Comparison of ENCODE assay signal across 11 mouse cellular contexts in genomic region chr2:167562101-167562500, GRCm38 (mm10). TPM values are rescaled to one million over a fixed set of nuclear protein-coding genes. Genes with fewer than 3 reads are reported as not detected.
DNase-seq lines count a peak whose midpoint lies in the region; ATAC-seq and TF ChIP-seq lines count a peak whose summit lies in the region.
"Had no signal": no experiment of that assay in that cellular context is flagged by ENCODE, and none has a peak within 500 bp of the region (broad histone marks: within the 10 kb centered on the region; RNA-seq: fewer than 3 reads in every experiment).

No protein-coding gene starts in this region.

- no peak for ATAC-seq in kidney, postnatal 0 days (replicated peaks; ENCODE audit: low FRiP score, low read depth)
- ATAC-seq in limb, embryonic 12.5 days (ENCODE audit: insufficient number of reproducible peaks, insufficient read depth, low FRiP score, low TSS enrichment, low read depth): no peak
- ATAC-seq: midbrain, embryonic 16.5 days had no signal

- no peak overlapping the region for H3K4me2 ChIP-seq in kidney, postnatal 0 days (ENCODE audit: low read length)
- peak overlapping the region; percentile 47 for H3K4me2 ChIP-seq in limb, embryonic 12.5 days

- TF ChIP-seq POLR2A in embryonic fibroblast, embryonic 13.5 days (IDR thresholded peaks at IDR 0.05; ENCODE audit: low read depth, low read length): no peak

- H3K9ac ChIP-seq in kidney, postnatal 0 days (ENCODE audit: low read depth, low read length): no peak overlapping the region
- H3K9ac ChIP-seq in limb, embryonic 12.5 days (replicated peaks): no peak overlapping the region

- no peak for TF ChIP-seq CTCF in kidney, postnatal 0 days (IDR thresholded peaks at IDR 0.05; ENCODE audit: low read depth)
- TF ChIP-seq CTCF in embryonic fibroblast, embryonic 13.5 days (IDR thresholded peaks at IDR 0.05; ENCODE audit: borderline replicate concordance, insufficient read depth, low read length): no peak

- peak overlapping the region; percentile 13; the same call in 1 of the 2 replicates for H3K27ac ChIP-seq in kidney, postnatal 0 days
- 0 out of 2 replicates have a peak overlapping the region, but pooled peaks have one; percentile 15 for H3K27ac ChIP-seq in embryonic fibroblast, embryonic 13.5 days (ENCODE audit: insufficient read depth, low read length)
- H3K27ac ChIP-seq in limb, embryonic 12.5 days: peak overlapping the region; percentile 96

- H3K9me3 ChIP-seq in kidney, postnatal 0 days (replicated peaks; ENCODE audit: low read length): no peaks in the 10 kb centered on the region
- no peaks in the 10 kb centered on the region for H3K9me3 ChIP-seq in limb, embryonic 12.5 days

- peak; percentile 51 for DNase-seq in adrenal gland, postnatal 25 days
- no peak for DNase-seq in adrenal gland, adult 8-10 months
- DNase-seq in kidney, postnatal 0 days (ENCODE audit: low spot score): no peak
- no peak for DNase-seq in kidney, adult 18-20 months
- DNase-seq in right cerebral cortex, postnatal 4 days: no peak
- no peak for DNase-seq in right cerebral cortex, adult 2 months (ENCODE audit: low spot score in 2 of 2)
- DNase-seq: B cell, adult 2 months had no signal

- no peak overlapping the region for H3K4me3 ChIP-seq in kidney, postnatal 0 days (replicated peaks; ENCODE audit: low read depth, low read length)
- H3K4me3 ChIP-seq in embryonic fibroblast, embryonic 13.5 days (ENCODE audit: insufficient read depth, low read length): no peak overlapping the region
- no peak overlapping the region for H3K4me3 ChIP-seq in limb, embryonic 12.5 days (replicated peaks)

- WGBS in kidney, postnatal 0 days: 32% methylated on average over 8 of the region's 8 CpGs
- 7% methylated on average over 8 of the region's 8 CpGs for WGBS in limb, embryonic 12.5 days

- H3K36me3 ChIP-seq in kidney, postnatal 0 days (ENCODE audit: insufficient read depth, low read length): no peaks in the 10 kb centered on the region
- no peaks in the 10 kb centered on the region for H3K36me3 ChIP-seq in limb, embryonic 12.5 days

- peaks cover 19% of the 10 kb centered on the region for H3K4me1 ChIP-seq in kidney, postnatal 0 days (replicated peaks; ENCODE audit: insufficient read depth, low read length)
- H3K4me1 ChIP-seq in embryonic fibroblast, embryonic 13.5 days (ENCODE audit: control insufficient read depth, insufficient read depth, low read length): peaks cover 14% of the 10 kb centered on the region; the same call in 1 of the 2 replicates
- H3K4me1 ChIP-seq in limb, embryonic 12.5 days (replicated peaks): peaks cover 80% of the 10 kb centered on the region

- no peaks in the 10 kb centered on the region for H3K27me3 ChIP-seq in kidney, postnatal 0 days (ENCODE audit: insufficient read depth, low read length)
- no peaks in the 10 kb centered on the region for H3K27me3 ChIP-seq in limb, embryonic 12.5 days

RNA-seq across cellular contexts. Expression of gene Snai1, which starts 24.1 kb away (rescaled TPM):
- total RNA-seq in adrenal gland, postnatal 25 days (2021): 12.8 and 13.0 TPM in 2 replicates
- total RNA-seq in adrenal gland, adult 8-10 months (2022): 1 to 10 TPM; 6.5 to 9.1 (median 7.6) TPM
- 33.9 and 36.1 TPM in 2 replicates for polyA plus RNA-seq in kidney, postnatal 0 days (2015; fragmentation: Nextera tagmentation; extraction: Ambion mirVana)
- polyA plus RNA-seq in embryonic fibroblast, embryonic 13.5 days (2011; ENCODE audit: insufficient read length, low read depth, missing spikeins): 73.0 and 82.3 TPM in 2 replicates
- 69.0 and 82.0 TPM in 2 replicates for polyA plus RNA-seq in limb, embryonic 12.5 days (2016; fragmentation: Nextera tagmentation; extraction: Ambion mirVana)
- total RNA-seq: common myeloid progenitor, adult 5-6 weeks had no signal

Comparison
In these comparisons a context has a peak if more than half of its experiments do, and no peak if none do; other contexts are left out.
1. H3K27ac ChIP-seq: peak in every context shown above with its lines; median percentile 96 in limb, embryonic 12.5 days; 15 in embryonic fibroblast, embryonic 13.5 days; 13 in kidney, postnatal 0 days.